Mouse (Mus musculus) monocyte, adult 5-6 weeks (primary cell): ENCODE data around the gene Socs1. TPM values are rescaled to one million over a fixed set of nuclear protein-coding genes. Genes with fewer than 3 reads are reported as not detected.

Experiments used
- ATAC-seq: fragments of 153-309, 156-312 bp; replicated peaks from 2 replicates; pipeline ENCODE4 v1.8.0; 2017; ENCODE audit warnings: mild to moderate bottlenecking; ENCODE audit not compliant: low TSS enrichment, insufficient number of reproducible peaks, severe bottlenecking, poor library complexity, low FRiP score
- total RNA-seq: library from RNA; stranded (forward); fragments of 200-1000, 200-491, 200-594 nt; gene quantifications from 3 replicates; pipeline ENCODE4 v1.2.3, GENCODE M21; 2017

The Socs1 gene
- total RNA-seq, 1 experiment from 2014 or later: 1.4 TPM

- ATAC-seq: no peak
Observed at GRCm38 (mm10) chr16:10788271-10788670, 2.9 kb upstream of the Socs1 start, which contains the start of gene Tnp2. Gene Tnp2, minus strand, starts transcription at chr16:10788660.

GRCm38 (mm10) chr16:10787548-10788058, 2.3 kb upstream of the Socs1 start:
- ATAC-seq: no peak

GRCm38 (mm10) chr16:10786782-10787547, 1.6 kb upstream of the Socs1 start:
- no peak for ATAC-seq

- peak; percentile 79 for ATAC-seq
Observed at GRCm38 (mm10) chr16:10786288-10786687, 952 bp upstream of the Socs1 start.

- ATAC-seq: peak; percentile 43
Observed at GRCm38 (mm10) chr16:10784793-10785370, 454 bp downstream of the Socs1 start.

GRCm38 (mm10) chr16:10783883-10784792, 1.2 kb downstream of the Socs1 start:
- ATAC-seq: no peak

- ATAC-seq: no peak
Observed at GRCm38 (mm10) chr16:10783451-10783850, 1.9 kb downstream of the Socs1 start.

- no peak for ATAC-seq
Observed at GRCm38 (mm10) chr16:10783152-10783434, 2.2 kb downstream of the Socs1 start.

- ATAC-seq: no peak
Observed at GRCm38 (mm10) chr16:10782377-10783151, 2.8 kb downstream of the Socs1 start.

GRCm38 (mm10) chr16:10781862-10782371, 3.4 kb downstream of the Socs1 start:
- ATAC-seq: no peak

GRCm38 (mm10) chr16:10780631-10781120, 4.7 kb downstream of the Socs1 start:
- no peak for ATAC-seq

GRCm38 (mm10) chr16:10777579-10778160, 7.7 kb downstream of the Socs1 start:
- no peak for ATAC-seq

GRCm38 (mm10) chr16:10776322-10776721, 9.0 kb downstream of the Socs1 start:
- no peak for ATAC-seq

GRCm38 (mm10) chr16:10774726-10775125, 10.6 kb downstream of the Socs1 start:
- ATAC-seq: no peak; the same call in 1 of the 2 replicates

- ATAC-seq: no peak
Observed at GRCm38 (mm10) chr16:10773543-10773942, 11.8 kb downstream of the Socs1 start.

- 0 out of 2 replicates have a peak, but pooled peaks have one; percentile 5 for ATAC-seq
Observed at GRCm38 (mm10) chr16:10771769-10772510, 13.4 kb downstream of the Socs1 start.
